Mouse (Mus musculus) cerebellum, adult (tissue): ENCODE measurements around the gene Smarca5.
A peak's percentile ranks its signal among the peaks of the same experiment; 100 is the strongest.

Source experiments
- ATAC-seq: cut with Nextera tagmentation; 2 replicates; pipeline ENCODE4 v1.9.2; 2017; ENCODE audit warnings: mild to moderate bottlenecking, moderate library complexity, mixed read lengths; ENCODE audit not compliant: insufficient number of reproducible peaks, low FRiP score, low TSS enrichment

Gene Smarca5

DNA sequence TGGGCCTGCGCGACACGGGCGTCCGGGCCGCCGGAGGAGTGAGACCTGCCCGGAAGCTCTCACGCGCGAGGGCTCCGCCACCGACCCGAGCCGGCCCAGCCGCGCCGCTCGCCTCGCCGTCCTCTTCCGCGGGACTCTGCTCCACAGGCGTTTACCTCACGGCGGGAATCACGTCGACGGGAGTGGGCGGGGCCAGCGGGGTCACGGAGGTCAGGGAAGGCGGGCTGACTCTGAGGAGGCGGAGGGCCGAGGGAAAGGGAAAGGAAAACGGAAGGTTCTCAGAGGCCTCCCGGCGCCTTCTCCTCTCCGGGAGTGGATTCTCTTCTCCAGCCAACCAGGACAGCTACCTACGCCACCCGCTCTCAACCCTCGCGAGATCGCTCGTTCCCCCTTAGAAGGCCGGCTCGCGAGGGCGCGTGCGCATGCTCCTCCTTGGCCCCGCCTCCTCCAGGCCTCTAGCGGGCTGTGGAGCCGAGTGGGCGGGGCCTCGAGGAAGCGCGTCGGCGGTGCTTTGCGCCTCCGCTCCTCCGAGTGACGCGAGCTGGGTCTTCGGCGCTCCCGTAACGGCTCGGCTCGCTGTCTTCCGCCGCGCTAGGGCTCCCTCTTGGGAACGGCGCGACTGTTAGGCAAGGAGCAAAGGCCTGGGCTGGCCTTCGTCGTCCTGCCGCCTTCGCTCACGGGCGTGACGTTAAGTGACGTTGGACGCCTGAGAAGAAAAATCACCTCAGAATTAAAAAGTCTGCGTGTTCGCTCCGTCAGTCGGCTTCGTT lies at the start of gene Smarca5:
Gene Smarca5, minus strand, starts transcription at position 343 of the 770 bp plus-strand sequence.
- ATAC-seq, result peak; percentile 98

DNA sequence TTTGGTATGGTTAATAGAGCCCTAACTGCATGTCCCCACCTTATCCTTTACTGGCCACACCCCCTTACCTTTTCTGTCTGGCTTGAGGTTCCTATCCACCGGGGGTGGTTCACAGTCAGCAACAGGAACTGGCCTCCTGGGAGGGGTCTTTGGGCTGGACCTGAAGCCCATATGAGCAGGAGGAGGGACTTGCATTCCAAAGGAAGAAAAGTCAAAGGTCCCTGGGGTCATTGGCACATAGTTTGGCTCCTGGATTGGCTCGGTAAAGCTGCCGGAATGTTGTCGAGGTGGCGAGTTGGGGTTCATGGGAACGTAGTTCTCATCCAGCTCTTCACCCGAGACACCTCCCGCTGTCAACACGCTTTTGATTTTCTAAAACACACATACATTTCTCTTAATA lies 45.3 kb upstream of the Smarca5 start:
- no peak for ATAC-seq

- no peak for ATAC-seq
These were observed 44.0 kb upstream of the Smarca5 start for GRCm38 (mm10) chr8:80783271-80783670.

DNA sequence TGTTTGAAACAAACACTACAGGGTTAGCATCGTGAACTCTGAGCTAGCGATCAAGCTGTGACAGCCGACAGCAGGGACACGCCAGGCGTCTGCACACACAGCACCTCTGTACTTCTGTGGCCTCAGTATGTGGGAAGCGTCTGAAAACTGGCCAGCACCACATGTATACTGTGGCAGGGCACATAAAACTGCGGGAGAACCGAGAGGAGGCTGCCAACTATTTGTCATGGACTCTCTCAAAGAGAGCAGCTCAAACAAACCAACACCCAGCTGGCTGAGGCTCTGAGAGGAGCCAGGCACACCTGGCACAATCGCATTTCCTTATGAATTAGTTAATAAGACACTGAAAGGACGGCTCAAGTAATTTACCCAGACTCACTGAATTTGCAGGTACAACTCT lies 42.0 kb upstream of the Smarca5 start:
- ATAC-seq, result no peak

DNA sequence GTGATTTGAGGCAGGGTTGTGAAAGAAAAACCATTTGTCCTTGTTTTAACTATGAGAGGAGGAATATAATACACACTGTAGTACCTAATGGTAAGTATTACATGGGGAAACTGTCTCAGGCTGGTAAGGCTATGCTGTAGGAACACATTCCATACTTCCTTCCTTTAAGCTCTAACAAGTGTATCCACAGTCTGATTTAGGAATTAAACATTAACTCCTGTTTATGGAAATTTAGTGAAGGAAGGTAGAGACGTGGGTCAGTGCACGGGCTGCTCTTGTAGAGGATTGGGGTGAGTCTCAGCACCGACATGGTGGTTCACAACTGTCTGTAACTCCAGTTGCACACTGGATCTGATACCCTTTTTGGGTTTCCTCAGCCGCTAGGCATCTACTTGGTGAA lies 41.0 kb upstream of the Smarca5 start:
- no peak for ATAC-seq

GRCm38 (mm10) chr8:80776436-80776835 lies 37.1 kb upstream of the Smarca5 start:
- ATAC-seq, result no peak

- ATAC-seq, result no peak
These were observed 33.6 kb upstream of the Smarca5 start for GRCm38 (mm10) chr8:80772732-80773460.

GRCm38 (mm10) chr8:80768451-80768850 lies 29.2 kb upstream of the Smarca5 start:
- ATAC-seq, result no peak

DNA sequence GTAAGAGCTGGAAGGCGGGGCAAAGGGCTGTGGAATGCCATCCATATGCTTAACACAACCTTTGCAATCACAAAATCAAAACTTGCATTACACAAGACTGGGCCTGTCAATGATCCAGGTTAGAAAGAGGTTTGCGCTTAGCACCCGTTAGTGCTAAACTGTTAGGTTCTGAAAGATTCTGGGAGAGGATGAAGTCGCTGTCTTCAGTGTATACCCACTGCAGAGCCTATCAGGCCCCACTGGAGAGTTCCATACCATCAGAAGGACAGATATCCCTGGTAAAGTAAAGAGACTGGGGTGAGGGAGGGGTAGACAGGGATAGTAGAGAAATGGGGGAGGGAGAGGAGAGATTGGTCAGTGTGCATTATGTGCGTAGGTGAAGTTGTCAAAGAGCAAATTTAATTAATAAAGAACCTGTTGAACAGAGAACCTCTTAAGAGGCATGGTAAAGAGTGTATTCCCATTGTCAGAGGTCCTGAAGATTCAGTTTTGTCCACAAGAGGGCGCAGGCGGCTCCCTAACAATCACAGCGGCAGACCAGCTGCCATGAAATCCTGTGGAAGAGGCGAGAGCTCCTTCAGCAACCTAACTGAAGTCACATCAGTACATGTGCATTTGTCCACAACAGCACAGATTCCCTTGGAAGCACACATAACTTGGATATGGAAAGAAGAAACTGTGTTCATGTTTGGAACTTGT lies 13.9 kb upstream of the Smarca5 start:
- peak; percentile 87 for ATAC-seq

DNA sequence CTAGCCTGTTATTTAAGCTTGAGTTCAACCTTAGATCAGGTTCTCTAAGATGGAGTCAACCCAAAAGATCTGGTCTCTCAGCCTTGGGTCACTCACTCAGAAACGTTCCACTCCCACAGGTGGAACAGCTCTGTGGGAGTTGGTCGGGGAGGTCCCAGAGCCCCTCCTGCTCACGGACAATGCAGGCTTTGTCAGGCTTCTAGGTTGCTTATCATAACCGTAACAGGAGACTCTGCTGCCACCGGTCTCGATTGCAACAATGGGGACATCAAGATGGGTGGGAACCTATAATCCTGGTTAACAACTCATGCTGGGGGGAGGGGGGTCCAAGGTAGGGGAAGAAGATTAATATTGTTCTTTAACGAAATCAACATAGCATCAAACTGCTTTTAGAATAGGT lies 13.1 kb upstream of the Smarca5 start:
- ATAC-seq, result no peak

DNA sequence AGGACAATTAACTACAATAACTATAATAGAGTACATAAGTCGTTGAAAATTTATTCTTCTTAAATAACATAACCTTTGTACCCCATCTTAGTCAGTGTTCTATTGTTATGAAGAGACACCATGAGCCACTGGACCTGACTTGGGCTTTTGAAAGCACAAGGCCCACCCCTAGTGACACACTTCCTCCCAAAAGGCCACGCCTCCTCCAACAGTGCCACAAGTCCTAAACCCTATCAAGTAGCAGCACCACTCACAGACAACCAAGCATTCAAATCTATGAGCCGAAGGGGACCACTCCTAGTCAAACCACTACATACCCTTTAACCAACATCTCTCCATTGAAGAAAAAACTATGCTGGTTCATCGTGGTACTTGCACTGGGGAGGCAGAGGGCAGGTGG lies 9.8 kb upstream of the Smarca5 start:
- ATAC-seq, result no peak

DNA sequence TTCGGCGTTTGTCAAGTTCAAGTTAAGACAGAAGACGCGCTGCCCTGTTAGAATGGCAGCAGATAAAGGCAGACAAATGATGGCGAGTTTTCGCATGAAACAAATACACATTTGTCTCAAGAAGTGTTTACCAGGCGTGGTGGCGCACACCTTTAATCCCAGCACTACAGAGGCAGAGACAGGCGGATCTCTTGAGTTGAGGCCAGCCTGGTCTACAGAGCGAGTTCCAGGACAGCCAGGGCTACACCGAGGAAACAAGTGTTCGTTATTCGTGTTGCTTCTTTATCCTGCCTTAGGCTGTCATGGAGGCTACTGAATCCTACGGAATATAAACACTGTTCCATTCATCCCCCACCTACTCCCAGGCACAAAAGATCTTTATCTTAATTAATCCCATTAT lies 635 bp upstream of the Smarca5 start:
- no peak for ATAC-seq

DNA sequence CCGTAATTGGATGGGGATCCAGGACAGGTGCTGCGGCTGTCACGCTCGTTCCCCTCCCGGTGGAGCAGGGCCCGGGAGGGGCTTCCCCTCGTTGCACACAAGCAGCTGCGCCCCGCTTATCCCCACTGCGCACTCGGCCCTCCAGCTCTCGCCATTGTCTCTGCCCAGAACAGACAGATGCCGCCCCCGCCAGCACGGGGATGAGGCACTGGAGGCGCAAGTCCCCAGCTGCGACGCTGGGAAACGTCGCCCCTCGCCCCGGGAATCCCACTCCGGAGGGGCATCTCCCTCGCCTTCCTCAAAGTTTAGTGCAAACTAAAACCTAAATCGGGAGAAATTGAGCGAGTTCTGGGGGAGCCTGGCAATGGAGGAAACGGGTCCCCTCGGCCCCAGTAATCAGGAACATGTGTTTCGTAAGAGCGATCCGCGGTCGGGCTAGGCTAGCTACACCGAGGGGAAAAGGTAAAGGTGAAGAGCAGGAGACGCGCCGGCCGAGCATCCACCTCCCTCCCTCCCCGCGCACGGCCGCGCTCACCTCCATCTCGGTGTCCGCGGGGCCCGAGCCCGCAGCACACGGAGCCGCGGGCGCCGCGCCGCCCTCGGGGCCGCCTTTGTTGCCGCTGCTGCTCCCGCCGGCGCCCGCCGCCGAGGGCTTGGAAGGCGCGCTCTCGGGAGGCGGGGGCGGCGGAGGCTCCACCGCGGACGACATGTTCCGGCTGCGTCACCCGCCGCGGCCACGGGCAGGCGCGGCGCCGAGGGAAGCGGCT lies 726 bp downstream of the Smarca5 start:
- peak; percentile 71 for ATAC-seq

DNA sequence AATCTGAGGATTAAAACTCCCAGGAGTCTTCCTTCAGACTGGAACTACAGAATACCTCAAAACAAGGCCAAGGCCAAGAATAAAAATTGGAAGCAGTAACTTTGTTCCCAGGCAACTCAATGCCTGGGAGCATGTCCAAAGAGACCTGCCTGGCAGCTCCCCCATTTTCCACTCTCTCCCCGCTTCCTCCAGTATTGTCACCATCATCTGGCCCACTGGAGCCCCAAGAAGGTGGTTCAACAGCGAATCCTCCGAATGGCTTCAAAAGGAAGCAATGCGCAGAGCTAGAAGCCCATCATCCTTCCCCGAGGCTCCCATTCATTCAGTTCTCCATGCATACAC lies 1.3 kb downstream of the Smarca5 start:
- no peak; the same call in 1 of the 2 replicates for ATAC-seq

- ATAC-seq, result no peak
These were observed 7.0 kb downstream of the Smarca5 start for GRCm38 (mm10) chr8:80732326-80732725.

GRCm38 (mm10) chr8:80714461-80714860 lies 24.8 kb downstream of the Smarca5 start:
- no peak for ATAC-seq

GRCm38 (mm10) chr8:80710670-80711400 lies 28.5 kb downstream of the Smarca5 start:
- no peak for ATAC-seq

DNA sequence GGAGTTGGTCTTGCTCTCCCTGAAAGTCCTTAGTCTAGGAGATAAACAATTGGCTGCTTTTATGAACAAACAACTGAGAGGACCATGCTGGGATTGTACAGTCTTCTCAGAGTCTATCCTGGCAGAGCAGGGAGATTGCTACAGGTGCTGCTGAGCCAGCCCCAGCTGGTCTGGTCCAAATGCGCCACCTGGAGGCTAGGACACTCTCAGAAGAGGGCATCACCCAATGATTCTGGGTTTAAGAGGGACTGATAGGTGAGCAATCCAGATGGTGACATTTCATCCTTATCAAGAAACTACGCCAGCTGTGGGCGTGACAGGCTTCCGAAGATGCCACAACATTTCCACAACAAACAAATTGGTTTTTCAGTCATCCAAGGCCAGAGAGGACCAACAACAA lies 51.2 kb downstream of the Smarca5 start:
- peak; percentile 68 for ATAC-seq

DNA sequence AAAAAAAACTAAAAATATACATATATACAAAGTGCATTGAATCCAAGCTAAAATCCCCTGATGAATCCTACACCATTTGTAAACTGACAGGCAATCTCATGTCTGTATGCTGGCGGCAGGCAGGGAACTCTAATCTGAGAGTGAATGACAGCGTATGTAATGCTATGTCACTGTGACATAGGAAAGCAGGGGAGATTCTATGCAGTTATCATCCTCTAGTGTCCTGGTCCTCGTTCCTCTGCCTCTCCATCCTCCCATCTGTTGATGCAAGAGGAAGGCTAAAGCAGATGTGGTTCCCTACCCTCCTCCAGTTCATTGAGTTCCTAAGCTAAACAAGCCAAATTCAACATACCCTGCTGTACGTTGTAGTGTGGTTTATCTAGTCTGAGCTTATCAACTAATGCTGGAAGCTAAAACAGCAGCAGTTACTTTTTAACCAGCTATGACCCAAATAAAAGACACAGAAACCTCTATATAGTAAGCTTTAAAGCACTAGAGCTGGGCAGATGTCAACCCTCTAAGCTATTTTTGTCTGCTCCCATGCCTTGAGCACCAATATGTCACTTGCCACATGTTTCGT lies 55.5 kb downstream of the Smarca5 start:
- ATAC-seq, result no peak

DNA sequence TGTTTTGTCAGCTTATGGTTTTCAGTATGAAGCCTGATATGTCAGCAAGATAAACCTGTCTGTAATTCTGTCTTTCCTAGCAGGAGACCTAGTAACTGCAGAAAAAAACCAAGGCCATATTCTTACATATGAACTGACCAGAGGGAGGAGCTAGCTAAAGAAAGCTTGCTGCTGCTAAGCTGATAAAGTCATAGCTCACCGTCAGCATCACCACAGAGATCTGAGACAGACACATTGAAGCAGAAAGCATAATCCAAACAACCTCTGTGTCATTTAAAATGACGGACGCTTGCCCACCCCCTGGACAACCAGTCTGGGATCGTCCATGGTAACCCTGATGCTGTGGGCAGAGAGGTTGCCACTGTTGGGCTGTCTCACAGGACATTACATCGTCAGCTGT lies 56.7 kb downstream of the Smarca5 start:
- no peak for ATAC-seq
